Mouse (Mus musculus) kidney, embryonic 16.5 days (tissue): ENCODE data around the gene Liph. TPM values are rescaled to one million over a fixed set of nuclear protein-coding genes. Genes with fewer than 3 reads are reported as not detected.
"Not testable (repeated sequence)": the region's sequence is repeated elsewhere in the genome, so short reads cannot be mapped to it uniquely, and the experiment has no call there.

Experiments used
- ATAC-seq: fragments of 200-750 bp; cut with Nextera tagmentation; 2 replicates; pipeline ENCODE4 v1.8.0; 2017; ENCODE audit warnings: moderate TSS enrichment; ENCODE audit not compliant: low FRiP score, low TSS enrichment
- H3K27ac ChIP-seq: fragments of 300-500 bp; sonication (generic); 2 replicates; pipeline ENCODE4 v1.5.1; 2014; ENCODE audit warnings: low read length
- H3K27me3 ChIP-seq: fragments of 300-500 bp; sonication (generic); 2 replicates; pipeline ENCODE4 v1.6.1; 2014; ENCODE audit warnings: low read length, control low read depth, mixed read lengths; ENCODE audit not compliant: insufficient read depth
- H3K36me3 ChIP-seq: fragments of 300-500 bp; sonication (generic); 2 replicates; pipeline ENCODE4 v1.6.1; 2014; ENCODE audit warnings: low read length, control low read depth, mixed read lengths; ENCODE audit not compliant: insufficient read depth
- H3K4me1 ChIP-seq: fragments of 300-500 bp; sonication (generic); 2 replicates; pipeline ENCODE4 v1.6.1; 2014; ENCODE audit warnings: low read length, control low read depth, mixed read lengths; ENCODE audit not compliant: insufficient read depth
- H3K4me2 ChIP-seq: fragments of 300-500 bp; sonication (generic); replicated peaks from 2 replicates; pipeline ENCODE4 v1.6.1; 2014; ENCODE audit warnings: low read depth, low read length
- H3K4me3 ChIP-seq: fragments of 300-500 bp; sonication (generic); 2 replicates; pipeline ENCODE4 v1.5.1; 2014; ENCODE audit warnings: mild to moderate bottlenecking, low read length
- H3K9ac ChIP-seq: fragments of 300-500 bp; sonication (generic); replicated peaks from 2 replicates; pipeline ENCODE4 v1.6.1; 2014; ENCODE audit warnings: low read length
- H3K9me3 ChIP-seq: fragments of 300-500 bp; sonication (generic); 2 replicates; pipeline ENCODE4 v1.6.1; 2016; ENCODE audit warnings: low read length, control low read depth
- WGBS: fragments of 180-500 bp; shearing (Covaris S2); extraction: QIAGEN DNeasy Blood & Tissue Kit; methylation state at CpG from one replicate; pipeline ENCODE4 v1.1.7; 2014; 5-methylcytosine and 5-hydroxymethylcytosine counted together
- polyA plus RNA-seq: library from polyadenylated mRNA; unstranded; fragments of >200 nt; fragmentation: Nextera tagmentation; extraction: Ambion mirVana; gene quantifications from 2 replicates; pipeline ENCODE4 v1.2.1, GENCODE M21; 2015

Liph gene
- polyA plus RNA-seq, 1 experiment from 2014 or later, result 0.96 TPM

GRCm38 (mm10) chr16:22001172-22001571 is 5.7 kb upstream of the Liph start:
- no peak for ATAC-seq
- no peak overlapping the region for H3K27ac ChIP-seq
- H3K36me3 ChIP-seq, result no peaks in the 10 kb centered on the region
- no peak overlapping the region for H3K9ac ChIP-seq
- no peaks in the 10 kb centered on the region for H3K9me3 ChIP-seq
- H3K4me2 ChIP-seq, result no peak overlapping the region
- WGBS, result 63% methylated on average over 4 of the region's 4 CpGs
- H3K4me3 ChIP-seq, result no peak overlapping the region
- no peaks in the 10 kb centered on the region for H3K4me1 ChIP-seq
- H3K27me3 ChIP-seq, result no peaks in the 10 kb centered on the region

DNA sequence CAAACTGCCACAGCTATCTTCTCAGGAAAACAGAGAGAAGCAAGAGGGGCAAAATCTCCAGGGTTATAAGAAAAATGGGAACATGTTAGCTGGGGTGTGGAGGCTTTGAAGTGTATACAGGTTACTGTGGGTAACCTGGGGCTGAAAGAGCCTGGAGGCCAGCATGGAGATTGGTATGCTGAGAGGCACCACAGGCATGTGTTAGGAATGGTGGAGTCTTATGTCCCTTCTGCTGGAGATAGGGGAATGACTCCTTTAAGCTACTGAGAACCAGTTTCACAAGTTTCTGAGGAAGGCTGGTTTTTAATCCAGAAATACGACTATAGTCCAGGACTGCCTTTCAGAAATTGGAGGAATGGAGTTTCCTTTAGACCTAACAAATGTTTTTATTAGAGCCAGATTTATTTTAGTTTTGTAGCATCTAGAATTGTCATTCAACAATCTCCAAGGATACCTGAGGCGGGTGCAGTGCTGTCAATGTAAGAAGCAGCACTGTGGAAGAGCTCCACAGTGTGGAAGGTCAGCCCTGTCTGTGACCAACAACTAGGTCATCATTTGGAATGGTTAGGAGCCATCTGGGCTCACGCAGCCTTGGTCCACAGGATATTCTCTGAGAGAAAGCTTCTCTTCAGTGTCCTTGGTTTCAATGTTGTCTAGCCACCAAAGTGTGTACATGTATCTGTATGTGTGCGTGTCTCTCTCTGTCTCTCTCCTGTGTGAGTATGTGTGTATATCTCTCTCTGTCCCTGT is 4.7 kb upstream of the Liph start:
- no peaks in the 10 kb centered on the region for H3K36me3 ChIP-seq
- H3K27ac ChIP-seq, result no peak overlapping the region
- H3K4me2 ChIP-seq, result no peak overlapping the region
- WGBS, result 76% methylated on average over 4 of the region's 4 CpGs
- no peaks in the 10 kb centered on the region for H3K27me3 ChIP-seq
- H3K9me3 ChIP-seq, result no peaks in the 10 kb centered on the region
- H3K4me1 ChIP-seq, result peaks cover 2% of the 10 kb centered on the region; the same call in 1 of the 2 replicates
- H3K9ac ChIP-seq, result no peak overlapping the region
- no peak for ATAC-seq
- no peak overlapping the region for H3K4me3 ChIP-seq

DNA sequence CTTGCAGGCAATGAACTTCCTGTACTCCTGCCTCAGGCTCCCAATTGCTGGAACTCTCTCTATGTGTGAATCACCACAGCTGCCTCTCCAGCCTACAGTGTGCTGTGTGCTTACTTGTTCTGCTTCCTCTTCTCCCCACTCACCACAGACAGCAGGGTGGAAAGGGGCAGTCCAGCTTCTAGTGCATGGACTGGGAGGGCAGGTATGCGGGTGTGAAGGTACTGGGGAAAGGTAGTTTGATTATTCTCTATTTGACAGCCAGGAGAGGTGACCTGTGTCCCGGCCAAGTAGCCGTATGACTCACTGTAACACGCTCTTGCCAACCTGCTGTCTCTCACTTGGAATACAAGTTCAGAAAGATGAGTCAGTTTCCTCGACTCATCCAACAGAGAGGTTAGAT is 2.6 kb upstream of the Liph start:
- H3K9me3 ChIP-seq, result no peaks in the 10 kb centered on the region
- no peak overlapping the region for H3K27ac ChIP-seq
- H3K27me3 ChIP-seq, result no peaks in the 10 kb centered on the region
- WGBS, result 74% methylated on average over 5 of the region's 5 CpGs
- H3K4me1 ChIP-seq, result peaks cover 3% of the 10 kb centered on the region; the same call in 1 of the 2 replicates
- no peak overlapping the region for H3K4me3 ChIP-seq
- ATAC-seq, result no peak
- H3K4me2 ChIP-seq, result no peak overlapping the region
- H3K9ac ChIP-seq, result no peak overlapping the region
- H3K36me3 ChIP-seq, result no peaks in the 10 kb centered on the region

DNA sequence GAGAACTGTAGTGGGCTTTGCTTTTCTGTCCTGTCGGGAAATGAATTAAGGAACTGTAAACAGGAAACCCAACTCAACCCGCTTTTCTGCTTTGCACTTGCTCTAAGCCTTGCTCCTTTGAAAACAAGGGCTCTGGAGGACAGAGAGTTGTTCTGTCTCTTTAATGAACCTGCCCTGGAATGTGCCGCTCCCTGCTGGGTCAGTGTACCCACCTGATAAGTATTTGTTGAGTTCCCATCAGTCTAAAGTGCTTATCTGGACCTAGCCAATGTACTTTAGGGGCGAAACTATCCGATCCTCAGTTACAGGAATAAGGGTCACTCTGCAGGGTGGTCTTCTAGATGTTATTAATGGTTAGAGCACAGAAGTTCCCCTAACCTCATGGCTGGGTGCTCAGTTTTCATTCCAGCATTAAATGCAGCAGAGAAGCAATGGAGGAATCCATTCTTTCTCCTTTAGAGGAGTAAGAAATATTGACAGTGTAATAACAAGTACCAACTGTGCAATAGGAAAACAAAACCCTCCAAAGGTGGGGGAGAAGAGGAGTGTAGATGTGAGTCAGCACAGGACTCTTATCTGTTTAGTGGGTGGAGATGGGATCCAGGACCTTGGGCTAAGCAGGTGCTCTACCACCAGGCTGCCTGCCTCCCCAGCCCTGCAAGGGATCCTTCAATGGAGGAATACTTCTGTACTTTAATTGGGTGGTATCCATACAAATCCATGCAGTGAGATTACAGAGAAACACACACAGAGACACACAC is 1.6 kb upstream of the Liph start:
- Histone ChIP-seq H3K4me1 (peaks cover 3% of the 10 kb centered on the region; the same call in 1 of the 2 replicates), H3K9me3 (no peaks in the 10 kb centered on the region), H3K36me3 (no peaks in the 10 kb centered on the region), H3K9ac (no peak overlapping the region), H3K27me3 (no peaks in the 10 kb centered on the region), H3K4me3 (no peak overlapping the region), H3K4me2 (no peak overlapping the region), H3K27ac (peak overlapping the region; percentile 10; the same call in 1 of the 2 replicates)
- 43% methylated on average over 5 of the region's 5 CpGs for WGBS
- ATAC-seq, result no peak

DNA sequence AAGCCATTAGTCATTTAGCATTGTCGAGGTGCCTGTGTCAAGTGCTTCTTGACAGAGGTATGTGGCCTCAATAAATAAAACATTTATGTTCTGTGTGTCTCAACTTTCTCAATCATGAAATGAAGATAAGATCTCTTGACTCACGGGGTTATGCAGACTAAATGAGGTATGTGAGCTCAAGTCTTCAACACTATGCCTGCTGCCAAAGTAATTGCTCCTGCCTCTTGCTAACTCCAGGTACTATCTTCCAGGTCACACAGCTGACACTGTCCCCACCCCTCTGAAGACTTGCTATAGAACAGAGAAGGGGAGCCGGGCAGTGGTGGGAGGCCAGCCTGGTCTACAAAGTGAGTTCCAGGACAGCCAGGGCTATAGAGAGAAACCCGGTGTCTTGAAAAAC is 939 bp upstream of the Liph start:
- no peak for ATAC-seq
- 25% methylated on average over 4 of the region's 4 CpGs for WGBS
- H3K4me2 ChIP-seq, result no peak overlapping the region

GRCm38 (mm10) chr16:21991774-21992173 is 3.7 kb downstream of the Liph start:
- H3K9ac ChIP-seq, result no peak overlapping the region
- H3K27me3 ChIP-seq, result no peaks in the 10 kb centered on the region
- peaks cover 3% of the 10 kb centered on the region; the same call in 1 of the 2 replicates for H3K4me1 ChIP-seq
- WGBS, result 68% methylated on average over 2 of the region's 2 CpGs
- no peak for ATAC-seq
- no peak overlapping the region for H3K27ac ChIP-seq
- no peak overlapping the region for H3K4me2 ChIP-seq
- H3K36me3 ChIP-seq, result no peaks in the 10 kb centered on the region
- H3K9me3 ChIP-seq, result no peaks in the 10 kb centered on the region
- H3K4me3 ChIP-seq, result no peak overlapping the region

More for the DNA sequence above, 939 bp upstream of the Liph start:
- Histone ChIP-seq H3K4me3 (no peak overlapping the region), H3K27me3 (no peaks in the 10 kb centered on the region), H3K9me3 (no peaks in the 10 kb centered on the region), H3K9ac (no peak overlapping the region), H3K36me3 (no peaks in the 10 kb centered on the region), H3K4me1 (peaks cover 3% of the 10 kb centered on the region; the same call in 1 of the 2 replicates), H3K27ac (no peak overlapping the region)

- not testable (repeated sequence) for H3K4me2 ChIP-seq, H3K4me1 ChIP-seq, H3K36me3 ChIP-seq, ATAC-seq, H3K4me3 ChIP-seq, H3K27ac ChIP-seq, H3K9me3 ChIP-seq, H3K27me3 ChIP-seq, H3K9ac ChIP-seq
These were observed 4.6 kb downstream of the Liph start for GRCm38 (mm10) chr16:21990893-21991292.

- Histone ChIP-seq H3K4me3 (no peak overlapping the region), H3K9me3 (no peaks in the 10 kb centered on the region), H3K27ac (no peak overlapping the region), H3K36me3 (no peaks in the 10 kb centered on the region), H3K4me1 (no peaks in the 10 kb centered on the region), H3K9ac (no peak overlapping the region), H3K27me3 (no peaks in the 10 kb centered on the region), H3K4me2 (no peak overlapping the region)
- WGBS, result 55% methylated on average over 5 of the region's 5 CpGs
- no peak for ATAC-seq
These were observed 7.5 kb downstream of the Liph start for GRCm38 (mm10) chr16:21987956-21988355.

DNA sequence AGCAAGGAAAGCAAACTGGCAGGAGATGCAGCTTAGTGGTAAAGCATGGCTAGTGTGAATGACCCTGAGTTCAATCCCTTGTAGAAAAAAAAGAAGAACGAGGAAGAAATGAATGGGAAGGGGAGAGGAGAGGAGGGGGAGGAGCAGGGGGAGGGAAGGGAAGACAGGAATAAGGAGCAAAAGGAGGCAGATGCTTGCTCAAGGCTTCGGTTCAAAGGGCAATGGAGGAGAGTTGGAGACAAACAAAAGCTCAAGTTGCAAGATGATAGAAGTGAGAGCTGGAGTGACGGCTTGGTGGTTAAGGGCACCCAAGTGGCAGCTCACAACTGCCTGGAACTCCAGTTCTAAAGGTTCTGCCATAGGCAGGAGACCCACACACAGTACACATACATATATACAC is 9.3 kb downstream of the Liph start:
- Histone ChIP-seq H3K4me2 (no peak overlapping the region), H3K27ac (no peak overlapping the region), H3K9me3 (0 out of 2 replicates have a peak, but pooled peaks cover 3% of the 10 kb centered on the region), H3K4me3 (no peak overlapping the region), H3K4me1 (no peaks in the 10 kb centered on the region), H3K9ac (no peak overlapping the region), H3K27me3 (no peaks in the 10 kb centered on the region), H3K36me3 (no peaks in the 10 kb centered on the region)
- 22% methylated on average over 3 of the region's 3 CpGs for whole genome bisulfite sequencing
- ATAC-seq, result no peak

DNA sequence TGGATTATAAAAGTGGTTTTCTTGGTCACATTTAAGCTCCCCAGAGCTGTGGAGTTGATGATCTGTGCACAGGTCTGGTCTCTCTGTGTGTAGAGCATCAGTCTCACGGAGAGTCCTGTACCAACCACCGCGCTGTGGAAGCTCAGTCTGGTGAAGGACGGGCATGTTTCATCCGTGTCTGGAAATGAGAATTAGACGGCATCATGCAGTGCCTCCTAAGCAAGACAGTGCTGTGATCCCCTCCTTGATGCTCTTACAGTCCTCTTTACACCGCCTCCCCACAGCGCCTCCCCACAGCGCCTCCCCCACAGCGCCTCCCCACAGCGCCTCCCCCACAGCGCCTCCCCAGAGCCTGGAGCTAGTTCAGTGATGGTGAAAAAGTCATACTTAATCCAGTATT is 11.4 kb downstream of the Liph start:
- H3K9me3 ChIP-seq, result 0 out of 2 replicates have a peak, but pooled peaks cover 3% of the 10 kb centered on the region

More for the DNA sequence above, 11.4 kb downstream of the Liph start:
- no peak overlapping the region for H3K4me3 ChIP-seq
- H3K4me2 ChIP-seq, result no peak overlapping the region
- ATAC-seq, result no peak
- no peaks in the 10 kb centered on the region for H3K4me1 ChIP-seq
- no peaks in the 10 kb centered on the region for H3K36me3 ChIP-seq
- H3K9ac ChIP-seq, result no peak overlapping the region
- no peaks in the 10 kb centered on the region for H3K27me3 ChIP-seq
- no peak overlapping the region for H3K27ac ChIP-seq
- 74% methylated on average over 12 of the region's 12 CpGs for WGBS
